Mouse (Mus musculus) skeletal muscle tissue, adult 2 months (tissue): ENCODE data around the gene Adam15.
A peak's percentile ranks its signal among the peaks of the same experiment; 100 is the strongest.

Experiments used
- DNase-seq: peaks from one replicate; pipeline ENCODE4 v3.0.0-alpha.2; 2012; ENCODE audit warnings: low read depth, low spot score

The Adam15 gene

GRCm38 (mm10) chr3:89325882-89326281 is 23.9 kb downstream of the Adam15 start:
- no peak for DNase-seq

DNA sequence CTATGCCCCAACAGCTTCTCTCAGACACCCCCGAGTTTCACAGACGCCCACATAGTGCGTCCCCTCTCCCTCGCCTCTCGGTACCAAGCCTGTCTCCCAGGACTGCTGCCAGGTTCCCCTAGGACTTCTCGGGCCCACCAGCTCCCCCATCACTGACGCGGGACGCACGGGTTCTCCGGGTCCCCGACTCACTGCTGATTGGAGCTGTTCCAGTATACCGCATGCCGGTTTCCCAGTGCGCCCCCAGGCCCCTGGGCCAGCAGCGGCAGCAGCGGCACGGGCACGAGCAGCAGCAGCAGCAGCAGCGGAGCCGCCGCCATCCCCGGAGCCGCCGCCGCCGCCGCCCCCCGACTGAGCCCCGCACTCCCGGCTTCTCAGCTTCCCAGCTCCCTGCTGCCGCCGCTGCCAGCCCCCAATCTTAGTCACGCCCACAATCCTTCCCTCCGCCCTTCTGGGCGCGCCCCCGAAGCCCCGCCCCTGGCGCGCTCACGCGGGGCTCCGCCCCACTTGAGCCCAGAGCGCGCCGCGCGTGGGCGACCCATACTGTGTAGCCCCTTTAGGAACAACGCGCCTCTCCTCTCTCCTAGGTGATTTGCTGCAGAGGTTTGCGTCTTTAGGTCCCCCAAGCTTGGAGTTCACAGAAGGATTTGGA is 27.2 kb downstream of the Adam15 start, which contains the start of gene Efna3:
Efna3 (minus strand) TSS at position 452 of the 652 bp plus-strand sequence.
- no peak for DNase-seq

GRCm38 (mm10) chr3:89322131-89322500 is 27.7 kb downstream of the Adam15 start:
- DNase-seq = no peak

- DNase-seq = no peak
Observed at GRCm38 (mm10) chr3:89321183-89322130, 28.3 kb downstream of the Adam15 start.

DNA sequence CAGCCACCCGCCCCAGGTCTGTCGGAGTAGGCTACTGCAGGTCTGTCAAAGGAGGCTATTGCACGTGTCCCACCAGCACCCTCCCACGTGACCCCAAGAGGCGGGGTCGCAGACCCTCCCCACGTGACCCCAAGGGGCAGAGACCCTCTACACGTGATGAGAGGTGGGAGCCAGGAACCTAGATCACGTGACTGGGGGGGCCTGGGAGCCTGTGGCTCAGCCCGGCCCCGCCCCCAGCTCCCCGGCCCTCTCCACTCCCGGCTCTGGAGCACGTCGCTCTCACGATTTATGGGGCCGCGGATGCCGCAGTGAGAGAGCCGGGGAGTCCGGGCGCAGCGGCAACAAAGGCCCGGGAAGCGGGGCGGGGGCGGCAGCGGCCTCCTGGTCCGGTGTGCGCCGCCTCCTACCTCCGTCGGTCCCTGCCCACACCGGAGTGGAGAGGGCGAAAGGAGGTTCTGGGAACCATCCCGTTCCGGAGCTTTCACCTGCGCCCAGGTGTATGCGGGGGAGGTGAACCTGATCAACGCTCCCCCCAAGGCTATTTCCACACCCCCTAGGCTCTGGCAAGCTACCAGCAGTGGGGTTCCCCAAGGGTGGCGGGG is 29.1 kb downstream of the Adam15 start:
- DNase-seq = no peak

- DNase-seq = no peak
Observed at GRCm38 (mm10) chr3:89319591-89320350, 30.0 kb downstream of the Adam15 start.

- DNase-seq = no peak
Observed at GRCm38 (mm10) chr3:89318971-89319590, 30.7 kb downstream of the Adam15 start.

DNA sequence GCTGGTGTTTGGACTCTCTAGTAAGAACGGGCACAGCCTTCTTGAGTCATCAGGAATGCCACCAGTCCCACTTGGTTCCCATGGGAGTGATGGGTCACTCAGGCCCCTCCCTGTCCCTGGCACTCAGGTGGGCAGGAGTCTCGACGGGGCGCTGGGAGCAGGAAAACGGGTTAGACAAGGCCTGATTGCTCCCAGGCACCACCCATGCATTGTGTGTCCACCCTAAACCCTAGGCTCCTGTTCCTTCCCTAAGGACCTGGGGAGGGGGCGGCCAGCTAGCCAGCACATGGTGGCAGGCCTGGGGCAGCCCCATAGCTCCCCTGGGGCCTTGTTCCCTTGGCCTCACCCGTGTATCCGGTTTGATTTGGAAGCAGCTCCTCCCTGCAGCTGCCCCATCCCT is 31.5 kb downstream of the Adam15 start:
- no peak for DNase-seq

GRCm38 (mm10) chr3:89317246-89317645 is 32.5 kb downstream of the Adam15 start:
- DNase-seq = no peak

DNA sequence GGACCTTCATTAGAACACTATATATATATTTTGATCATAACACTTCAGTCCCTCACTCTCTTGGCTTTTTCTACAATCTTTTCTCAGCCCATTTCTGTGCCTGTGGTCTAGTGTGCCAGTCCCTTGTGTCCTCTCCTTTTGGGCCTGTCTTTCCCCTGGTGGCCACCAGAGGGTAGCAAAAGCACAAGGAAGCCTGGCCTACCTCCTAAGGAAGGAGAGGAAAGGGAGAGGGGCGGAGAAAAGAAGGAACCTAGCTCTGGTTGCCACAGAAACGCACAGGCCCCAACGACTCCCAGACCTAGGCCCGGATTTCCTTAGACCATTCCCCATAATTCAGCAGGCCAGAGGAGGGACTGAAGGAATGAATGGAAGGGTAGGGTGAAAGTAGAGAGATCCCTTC is 33.0 kb downstream of the Adam15 start:
- DNase-seq = peak; percentile 67

DNA sequence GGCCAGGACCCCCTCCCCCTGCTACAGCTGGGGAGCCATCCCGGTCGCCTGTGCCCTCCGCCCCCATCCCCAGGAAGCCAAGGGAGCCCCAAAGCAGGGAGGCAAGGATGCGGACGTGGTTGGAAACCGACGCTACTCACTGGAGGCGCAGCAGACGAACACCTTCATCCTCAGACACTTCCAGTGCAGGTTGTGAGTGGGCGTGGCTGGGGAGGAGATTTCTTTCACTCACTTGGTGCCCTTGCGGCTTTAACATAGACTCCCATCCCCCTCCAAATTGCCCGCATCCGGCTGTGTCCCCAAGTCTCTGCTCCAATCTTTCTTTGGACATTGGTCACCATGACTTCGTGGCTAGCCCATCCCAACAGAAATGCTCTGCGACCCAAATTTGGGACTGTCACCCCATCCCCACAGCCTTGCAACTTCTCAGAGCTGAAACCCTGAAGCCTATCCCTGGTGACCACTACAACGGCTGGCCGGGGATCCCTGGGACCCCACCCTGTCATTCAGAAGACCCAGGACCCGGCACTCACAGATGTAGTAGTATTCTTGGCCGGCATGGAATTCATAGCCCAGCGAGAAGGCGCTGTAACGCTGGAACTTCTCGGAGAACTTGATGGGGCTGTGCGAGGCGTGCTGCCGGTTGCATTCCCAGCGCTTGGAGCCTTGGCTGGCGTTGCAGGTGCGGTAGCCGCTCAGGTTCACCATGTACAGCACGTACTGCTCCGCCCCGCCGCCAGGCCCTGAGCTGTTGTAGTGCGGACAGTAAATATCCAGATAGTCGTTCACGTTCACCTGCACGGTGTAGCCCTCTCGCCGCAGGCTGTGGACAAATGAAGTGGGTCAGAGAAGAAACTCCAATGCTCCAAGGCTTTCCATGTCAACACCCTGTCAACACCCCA is 33.6 kb downstream of the Adam15 start:
- no peak for DNase-seq

- peak; percentile 52 for DNase-seq
Observed at GRCm38 (mm10) chr3:89315195-89315929, 34.4 kb downstream of the Adam15 start.

DNA sequence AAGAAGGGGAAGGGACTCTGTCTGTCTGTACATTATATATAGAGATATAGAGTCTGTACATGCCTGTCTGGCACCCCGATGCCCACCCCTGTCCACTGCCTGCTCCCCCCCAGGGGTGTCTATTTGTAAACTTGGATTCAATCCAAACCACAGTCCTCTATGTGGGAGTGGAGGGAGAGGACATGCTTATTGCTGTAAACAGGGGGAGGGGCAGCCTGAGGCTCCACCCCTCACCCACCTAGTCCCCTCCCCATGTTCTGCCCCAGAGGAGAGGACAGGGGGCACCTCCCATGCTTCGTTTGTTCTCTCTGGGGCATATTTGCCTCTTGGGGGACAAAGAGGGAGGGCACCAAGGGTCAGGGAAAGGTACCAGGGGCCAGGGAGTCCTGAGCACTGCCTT is 35.0 kb downstream of the Adam15 start:
- DNase-seq = no peak

GRCm38 (mm10) chr3:89314340-89314739 is 35.5 kb downstream of the Adam15 start:
- DNase-seq = no peak

GRCm38 (mm10) chr3:89308089-89308488 is 41.7 kb downstream of the Adam15 start:
- DNase-seq = peak; percentile 55

DNA sequence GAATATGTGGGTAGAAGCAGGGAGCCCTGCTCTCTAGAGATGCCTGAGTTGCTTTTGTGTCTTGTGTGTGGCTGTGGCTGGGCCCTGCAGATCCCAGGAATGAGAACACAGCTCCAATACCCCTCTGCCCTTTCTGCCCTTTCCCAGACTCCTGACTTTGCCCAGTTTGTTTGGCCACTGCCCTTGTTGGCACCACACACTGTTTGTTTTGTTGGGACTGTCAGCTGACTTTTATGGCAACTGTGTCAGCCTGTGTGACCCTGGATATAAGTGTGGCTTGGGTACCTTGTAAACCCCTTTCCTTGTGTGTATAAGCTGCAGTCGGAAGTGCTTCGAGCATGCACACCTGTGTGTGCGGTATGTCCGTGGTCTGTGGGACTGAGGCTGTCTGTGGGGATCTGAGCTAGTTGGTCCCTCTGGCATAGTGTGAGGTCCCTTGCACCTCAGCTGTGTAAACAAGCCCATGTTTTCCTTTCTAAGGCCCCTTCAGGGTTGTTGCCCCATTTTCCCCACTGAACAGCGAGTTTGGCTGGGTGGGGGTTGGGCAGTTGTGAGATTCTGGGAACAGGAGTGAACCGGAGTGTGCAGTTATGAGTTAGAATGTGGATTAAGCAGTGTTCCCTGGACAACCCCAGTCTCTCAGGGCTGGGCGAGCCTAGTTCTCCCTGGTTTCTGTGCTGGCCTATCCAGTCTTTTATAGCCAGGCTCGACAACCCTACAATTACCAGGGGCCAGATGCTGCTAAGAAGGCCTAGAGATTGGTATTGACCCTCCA is 44.1 kb downstream of the Adam15 start:
- no peak for DNase-seq

DNA sequence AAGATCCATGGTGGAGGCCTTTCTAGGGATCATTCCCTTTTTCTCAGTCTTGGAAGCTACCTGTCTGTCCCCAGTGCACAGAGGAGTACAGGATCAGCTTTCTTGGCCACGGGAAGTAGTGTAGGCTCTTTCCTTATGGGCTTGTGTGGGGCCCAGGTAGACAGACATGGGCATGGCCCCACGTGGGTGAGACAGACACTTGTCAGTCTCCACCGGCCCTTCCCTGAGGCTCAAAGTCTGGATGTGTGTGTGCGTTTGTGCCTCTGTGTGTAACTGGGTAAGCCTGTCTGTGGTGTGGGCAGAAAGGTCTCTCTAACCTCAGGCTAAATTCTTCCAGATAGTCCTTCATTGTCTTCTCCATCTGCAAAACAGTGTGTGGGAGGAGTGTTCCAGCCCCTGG is 44.7 kb downstream of the Adam15 start:
- DNase-seq = no peak

GRCm38 (mm10) chr3:89304440-89304839 is 45.4 kb downstream of the Adam15 start:
- DNase-seq = no peak

GRCm38 (mm10) chr3:89300514-89300913 is 49.3 kb downstream of the Adam15 start:
- DNase-seq = no peak
